Mouse (Mus musculus) T-helper 1 cell (primary cell): Measurements from ENCODE around the gene Rpl28.

ENCODE experiments used
- in situ Hi-C: fragments of 300-600 bp; cut with MboI, MseI; formaldehyde crosslinking; loops from one replicate; pipeline ENCODE4 v1.15.1; 2025; ENCODE audit warnings: high pct_unique_total_duplicates

Rpl28 gene

GRCm38 (mm10) chr7:4782759-4783158 is 9.9 kb upstream of the Rpl28 start, which contains the start of the genes Il11 and Tmem190:
Il11 (minus strand) TSS chr7:4782859.
Tmem190 (plus strand) TSS chr7:4782937.
- in situ Hi-C loops: no loop called here

GRCm38 (mm10) chr7:4783667-4784268 is 8.9 kb upstream of the Rpl28 start:
- in situ Hi-C loops: no loop called here

GRCm38 (mm10) chr7:4788499-4789435 is 3.9 kb upstream of the Rpl28 start:
- in situ Hi-C loops: loop anchor here (5.0 kb wide), 2 partner anchors 46 to 96 kb away; partner anchors contain the start of genes Brsk1 and Kmt5c

- in situ Hi-C loops: loop anchor here (5.0 kb wide), 2 partner anchors 47 to 97 kb away; partner anchors contain the start of genes Brsk1 and Kmt5c
These were observed 3.2 kb upstream of the Rpl28 start, which contains the start of gene Tmem238 for GRCm38 (mm10) chr7:4789436-4789935. Tmem238 (minus strand) TSS chr7:4789656.

- in situ Hi-C loops: loop anchor here (10.0 kb wide), 1 partner anchor 118 kb away; no protein-coding TSS in a partner anchor
These were observed 574 bp downstream of the Rpl28 start for GRCm38 (mm10) chr7:4793248-4793647.

- in situ Hi-C loops: loop anchor here (10.0 kb wide), 1 partner anchor 119 kb away; no protein-coding TSS in a partner anchor
These were observed 1.0 kb downstream of the Rpl28 start for GRCm38 (mm10) chr7:4793674-4794073.

- in situ Hi-C loops: loop anchor here (10.0 kb wide), 1 partner anchor 120 kb away; no protein-coding TSS in a partner anchor
These were observed 2.0 kb downstream of the Rpl28 start for GRCm38 (mm10) chr7:4794631-4795168.

GRCm38 (mm10) chr7:4795767-4796433 is 3.2 kb downstream of the Rpl28 start:
- in situ Hi-C loops: loop anchor here (10.0 kb wide), 1 partner anchor 121 kb away; no protein-coding TSS in a partner anchor

GRCm38 (mm10) chr7:4802247-4802646 is 9.6 kb downstream of the Rpl28 start:
- in situ Hi-C loops: no loop called here

- in situ Hi-C loops: no loop called here
These were observed 14.0 kb downstream of the Rpl28 start for GRCm38 (mm10) chr7:4806716-4807115.

GRCm38 (mm10) chr7:4811131-4811530 is 18.5 kb downstream of the Rpl28 start:
- in situ Hi-C loops: loop anchor here (10.0 kb wide), 1 partner anchor 244 kb away; the partner anchor contains the start of gene Zfp580

GRCm38 (mm10) chr7:4811842-4812302 is 19.2 kb downstream of the Rpl28 start:
- in situ Hi-C loops: loop anchor here (10.0 kb wide), 1 partner anchor 243 kb away; the partner anchor contains the start of gene Zfp580

- in situ Hi-C loops: loop anchor here (10.0 kb wide), 1 partner anchor 242 kb away; the partner anchor contains the start of gene Zfp580
These were observed 19.8 kb downstream of the Rpl28 start, which contains the start of gene Ube2s for GRCm38 (mm10) chr7:4812303-4813104. Ube2s (minus strand) TSS chr7:4812590.

- in situ Hi-C loops: loop anchor here (10.0 kb wide), 1 partner anchor 242 kb away; the partner anchor contains the start of gene Zfp580
These were observed 20.6 kb downstream of the Rpl28 start for GRCm38 (mm10) chr7:4813105-4813791.

GRCm38 (mm10) chr7:4816559-4816958 is 23.9 kb downstream of the Rpl28 start:
- in situ Hi-C loops: loop anchor here (10.0 kb wide), 1 partner anchor 238 kb away; the partner anchor contains the start of gene Zfp580

GRCm38 (mm10) chr7:4820925-4821324 is 28.3 kb downstream of the Rpl28 start:
- in situ Hi-C loops: loop anchor here (5.0 kb wide), 1 partner anchor 76 kb away; no protein-coding TSS in a partner anchor

- in situ Hi-C loops: loop anchor here (5.0 kb wide), 1 partner anchor 76 kb away; no protein-coding TSS in a partner anchor
These were observed 29.0 kb downstream of the Rpl28 start for GRCm38 (mm10) chr7:4821690-4822089.

GRCm38 (mm10) chr7:4822162-4822907 is 29.7 kb downstream of the Rpl28 start:
- in situ Hi-C loops: loop anchor here (5.0 kb wide), 1 partner anchor 75 kb away; no protein-coding TSS in a partner anchor
